Mouse (Mus musculus): ENCODE results near the gene Gcnt3. TPM values are rescaled to one million over a fixed set of nuclear protein-coding genes. Genes with fewer than 3 reads are reported as not detected.

Gcnt3 gene
- total RNA-seq, 1 experiment: 1.1 TPM

DNA sequence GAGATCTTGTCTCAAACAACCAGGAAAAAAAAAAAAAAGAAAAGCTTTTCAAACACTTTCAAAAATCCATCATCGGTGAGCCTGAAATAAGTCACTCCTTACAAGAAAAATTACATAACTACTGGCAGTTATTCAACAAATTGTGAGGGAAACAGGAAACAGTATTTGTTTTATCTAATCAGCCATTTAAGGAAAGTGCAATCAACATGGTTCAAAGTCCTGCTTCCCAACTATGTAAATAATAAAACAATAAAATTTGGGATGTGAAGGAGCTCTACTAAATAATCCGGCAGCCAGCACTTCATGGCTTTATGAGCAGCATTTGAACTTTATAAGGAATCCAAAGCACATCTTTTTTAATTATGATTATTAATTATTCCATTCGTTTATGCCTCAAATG lies 24.1 kb upstream of the Gcnt3 start:
- no peaks in the 10 kb centered on the region for H3K4me1 ChIP-seq (ENCODE audit: control insufficient read depth in 2 of 2, insufficient read depth in 2 of 2, low read length in 2 of 2, poor library complexity in 1 of 2)
- H3K36me3 ChIP-seq (ENCODE audit: control insufficient read depth, insufficient read depth, low read length, poor library complexity, severe bottlenecking): no peaks in the 10 kb centered on the region; the same call in 1 of the 2 replicates
- DNase-seq (ENCODE audit: low read depth, low spot score): no peak

GRCm38 (mm10) chr9:70053411-70053810 lies 15.5 kb upstream of the Gcnt3 start:
- H3K27ac ChIP-seq (ENCODE audit: insufficient read depth, low read depth, low read length, poor library complexity, severe bottlenecking): no peak overlapping the region
- H3K9me3 ChIP-seq (ENCODE audit: control insufficient read depth, insufficient read depth, low read depth, low read length): no peaks in the 10 kb centered on the region
- H3K4me1 ChIP-seq (ENCODE audit: control insufficient read depth in 2 of 2, insufficient read depth in 2 of 2, low read length in 2 of 2, poor library complexity in 1 of 2): peaks cover 2 to 7% of the 10 kb centered on the region in 2 experiments; a peak in 1 of 4 replicates
- no peak for DNase-seq (ENCODE audit: low read depth, low spot score)
- no peak for TF ChIP-seq ZC3H11A (IDR thresholded peaks at IDR 0.05; ENCODE audit: borderline replicate concordance, low read depth, low read length)
- no peak for TF ChIP-seq HCFC1 (IDR thresholded peaks at IDR 0.05; ENCODE audit: borderline replicate concordance, insufficient read depth, low read length)
- TF ChIP-seq MAFK (IDR thresholded peaks at IDR 0.05; ENCODE audit: insufficient read depth, low read depth, low read length): no peak
- TF ChIP-seq CHD2 (IDR thresholded peaks at IDR 0.05; ENCODE audit: low read depth, low read length): no peak
- TF ChIP-seq ZNF384 (IDR thresholded peaks at IDR 0.05; ENCODE audit: low read depth, low read length): no peak
- in situ Hi-C loops (cut with MboI; ENCODE audit: low sequenced_read_pairs in 2 of 2, unreplicated experiment in 2 of 2): no loop called here
- H3K36me3 ChIP-seq (ENCODE audit: control insufficient read depth, insufficient read depth, low read length, poor library complexity, severe bottlenecking): no peaks in the 10 kb centered on the region; the same call in 1 of the 2 replicates
- H3K4me3 ChIP-seq (ENCODE audit: insufficient read depth in 1 of 2, low read depth in 1 of 2, low read length in 2 of 2, poor library complexity in 1 of 2, severe bottlenecking in 1 of 2): peak overlapping the region; percentile 34 to 41; a peak in 3 of 4 replicates
- H3K9ac ChIP-seq (ENCODE audit: insufficient read depth, low read depth, low read length, poor library complexity, severe bottlenecking): no peak overlapping the region

More for the DNA sequence above, 24.1 kb upstream of the Gcnt3 start:
- H3K9ac ChIP-seq (ENCODE audit: insufficient read depth, low read depth, low read length, poor library complexity, severe bottlenecking): no peak overlapping the region
- H3K27ac ChIP-seq (ENCODE audit: insufficient read depth, low read depth, low read length, poor library complexity, severe bottlenecking): no peak overlapping the region
- no peak overlapping the region for H3K4me3 ChIP-seq (ENCODE audit: insufficient read depth in 1 of 2, low read depth in 1 of 2, low read length in 2 of 2, poor library complexity in 1 of 2, severe bottlenecking in 1 of 2)
- in situ Hi-C loops (cut with MboI; ENCODE audit: low sequenced_read_pairs in 2 of 2, unreplicated experiment in 2 of 2): no loop called here
- TF ChIP-seq CHD2 (IDR thresholded peaks at IDR 0.05; ENCODE audit: low read depth, low read length) (no peak), ZC3H11A (IDR thresholded peaks at IDR 0.05; ENCODE audit: borderline replicate concordance, low read depth, low read length) (no peak), HCFC1 (IDR thresholded peaks at IDR 0.05; ENCODE audit: borderline replicate concordance, insufficient read depth, low read length) (no peak), ZNF384 (IDR thresholded peaks at IDR 0.05; ENCODE audit: low read depth, low read length) (no peak), MAFK (IDR thresholded peaks at IDR 0.05; ENCODE audit: insufficient read depth, low read depth, low read length) (no peak)
- H3K9me3 ChIP-seq (ENCODE audit: control insufficient read depth, insufficient read depth, low read depth, low read length): no peaks in the 10 kb centered on the region

GRCm38 (mm10) chr9:70052730-70053129 lies 14.8 kb upstream of the Gcnt3 start:
- in situ Hi-C loops (cut with MboI; ENCODE audit: low sequenced_read_pairs in 2 of 2, unreplicated experiment in 2 of 2): no loop called here
- no peaks in the 10 kb centered on the region; the same call in 1 of the 2 replicates for H3K36me3 ChIP-seq (ENCODE audit: control insufficient read depth, insufficient read depth, low read length, poor library complexity, severe bottlenecking)
- H3K9ac ChIP-seq (ENCODE audit: insufficient read depth, low read depth, low read length, poor library complexity, severe bottlenecking): no peak overlapping the region
- no peaks in the 10 kb centered on the region for H3K9me3 ChIP-seq (ENCODE audit: control insufficient read depth, insufficient read depth, low read depth, low read length)
- no peak for TF ChIP-seq CHD2 (IDR thresholded peaks at IDR 0.05; ENCODE audit: low read depth, low read length)
- TF ChIP-seq MAFK (IDR thresholded peaks at IDR 0.05; ENCODE audit: insufficient read depth, low read depth, low read length): no peak
- TF ChIP-seq ZNF384 (IDR thresholded peaks at IDR 0.05; ENCODE audit: low read depth, low read length): no peak
- no peak for TF ChIP-seq HCFC1 (IDR thresholded peaks at IDR 0.05; ENCODE audit: borderline replicate concordance, insufficient read depth, low read length)
- no peak for TF ChIP-seq ZC3H11A (IDR thresholded peaks at IDR 0.05; ENCODE audit: borderline replicate concordance, low read depth, low read length)
- DNase-seq (ENCODE audit: low read depth, low spot score): no peak
- H3K4me3 ChIP-seq (ENCODE audit: insufficient read depth in 1 of 2, low read depth in 1 of 2, low read length in 2 of 2, poor library complexity in 1 of 2, severe bottlenecking in 1 of 2): no peak overlapping the region
- peaks cover 2 to 9% of the 10 kb centered on the region in 2 experiments; a peak in 1 of 4 replicates for H3K4me1 ChIP-seq (ENCODE audit: control insufficient read depth in 2 of 2, insufficient read depth in 2 of 2, low read length in 2 of 2, poor library complexity in 1 of 2)
- H3K27ac ChIP-seq (ENCODE audit: insufficient read depth, low read depth, low read length, poor library complexity, severe bottlenecking): no peak overlapping the region

DNA sequence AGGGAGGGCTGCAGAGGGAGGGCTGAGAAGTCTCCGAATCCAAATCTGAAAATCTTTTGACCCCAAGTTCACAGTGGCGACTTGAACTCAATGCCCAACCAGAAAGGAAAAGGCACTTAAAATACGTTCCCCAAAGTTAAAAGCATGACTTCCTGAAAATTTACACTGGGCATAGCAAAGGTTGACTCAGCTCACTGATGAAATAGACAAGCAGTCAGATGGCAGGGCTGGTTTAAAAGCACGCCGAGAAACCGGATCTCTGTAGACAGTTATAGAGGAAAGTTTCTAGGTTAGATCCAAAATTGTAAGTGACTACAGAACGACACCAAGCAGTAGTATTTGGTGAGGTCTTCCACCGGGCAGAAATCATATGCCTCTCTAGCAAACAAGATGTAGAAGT lies 12.0 kb upstream of the Gcnt3 start:
- Histone ChIP-seq H3K4me1 (ENCODE audit: control insufficient read depth in 2 of 2, insufficient read depth in 2 of 2, low read length in 2 of 2, poor library complexity in 1 of 2) (peaks cover 5 to 22% of the 10 kb centered on the region in 2 experiments; a peak in 2 of 4 replicates), H3K9ac (ENCODE audit: insufficient read depth, low read depth, low read length, poor library complexity, severe bottlenecking) (no peak overlapping the region; the same call in 1 of the 2 replicates), H3K36me3 (ENCODE audit: control insufficient read depth, insufficient read depth, low read length, poor library complexity, severe bottlenecking) (no peaks in the 10 kb centered on the region), H3K4me3 (ENCODE audit: insufficient read depth in 1 of 2, low read depth in 1 of 2, low read length in 2 of 2, poor library complexity in 1 of 2, severe bottlenecking in 1 of 2) (no peak overlapping the region), H3K9me3 (ENCODE audit: control insufficient read depth, insufficient read depth, low read depth, low read length) (no peaks in the 10 kb centered on the region), H3K27ac (ENCODE audit: insufficient read depth, low read depth, low read length, poor library complexity, severe bottlenecking) (peak overlapping the region; percentile 86; the same call in 1 of the 2 replicates)
- DNase-seq (ENCODE audit: low read depth, low spot score): no peak
- in situ Hi-C loops (cut with MboI; ENCODE audit: low sequenced_read_pairs in 2 of 2, unreplicated experiment in 2 of 2): no loop called here
- TF ChIP-seq HCFC1 (IDR thresholded peaks at IDR 0.05; ENCODE audit: borderline replicate concordance, insufficient read depth, low read length) (no peak), MAFK (IDR thresholded peaks at IDR 0.05; ENCODE audit: insufficient read depth, low read depth, low read length) (no peak), CHD2 (IDR thresholded peaks at IDR 0.05; ENCODE audit: low read depth, low read length) (no peak), ZC3H11A (IDR thresholded peaks at IDR 0.05; ENCODE audit: borderline replicate concordance, low read depth, low read length) (no peak), ZNF384 (IDR thresholded peaks at IDR 0.05; ENCODE audit: low read depth, low read length) (no peak)
